Mouse (Mus musculus): ENCODE measurements around the gene Lztr1.

The Lztr1 gene

DNA sequence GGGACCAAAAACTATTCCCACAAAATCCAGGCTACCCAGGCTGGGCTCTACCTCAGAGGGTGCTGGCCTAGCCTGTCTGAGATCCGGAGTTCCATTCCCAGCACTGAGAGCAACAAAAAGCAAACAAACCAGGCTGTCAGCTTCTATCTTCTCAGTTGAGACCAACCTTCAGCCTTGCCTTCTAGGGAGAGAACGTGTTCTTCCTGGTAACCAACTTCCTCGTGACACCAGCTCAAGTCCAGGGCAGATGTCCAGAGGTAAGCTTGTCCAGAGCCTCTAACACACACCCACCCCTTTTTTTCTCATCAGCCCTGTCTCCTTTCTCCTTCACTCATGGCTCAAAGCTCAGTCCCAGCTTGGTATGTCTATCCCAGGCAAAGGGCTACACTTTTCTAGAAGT is 56.3 kb downstream of the Lztr1 start:
- no peak overlapping the region for H3K4me3 ChIP-seq (replicated peaks; ENCODE audit: low read length)
- no peaks in the 10 kb centered on the region for H3K9me3 ChIP-seq (ENCODE audit: low read length)
- TF ChIP-seq NANOG (IDR thresholded peaks at IDR 0.05; ENCODE audit: borderline replicate concordance, low read length) (no peak), POU5F1 (IDR thresholded peaks at IDR 0.05; ENCODE audit: borderline replicate concordance, low read length) (no peak), CTCF (conservative IDR thresholded peaks at IDR 0.05; ENCODE audit: low read length) (no peak)
- peaks cover 74% of the 10 kb centered on the region for H3K27me3 ChIP-seq (ENCODE audit: insufficient read depth, low read length)
- no peaks in the 10 kb centered on the region for H3K36me3 ChIP-seq (ENCODE audit: insufficient read depth, low read length)
- H3K4me1 ChIP-seq (replicated peaks; ENCODE audit: low read depth, low read length) = peaks cover 23% of the 10 kb centered on the region

DNA sequence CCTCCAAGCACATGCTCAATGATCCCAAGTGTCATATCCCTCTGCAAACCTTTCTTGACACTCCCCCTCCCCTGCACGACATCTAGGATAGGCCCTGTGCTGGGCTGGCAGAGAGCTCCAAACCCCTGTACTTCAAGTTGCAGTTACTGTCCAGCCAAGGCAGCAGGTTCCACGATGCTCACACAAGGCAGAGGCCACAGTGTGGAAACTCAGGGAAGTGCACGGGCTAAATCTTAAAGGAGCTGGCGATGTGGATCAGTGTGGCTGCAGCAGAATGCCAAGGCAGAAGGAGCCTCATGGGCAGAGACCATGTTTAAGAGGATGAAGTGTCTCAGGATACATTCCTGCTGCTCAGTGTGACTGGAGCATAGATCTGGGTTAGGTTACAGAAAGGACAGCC is 57.7 kb downstream of the Lztr1 start:
- Histone ChIP-seq H3K4me1 (replicated peaks; ENCODE audit: low read depth, low read length) (peaks cover 16% of the 10 kb centered on the region), H3K36me3 (ENCODE audit: insufficient read depth, low read length) (no peaks in the 10 kb centered on the region), H3K9me3 (ENCODE audit: low read length) (no peaks in the 10 kb centered on the region), H3K27me3 (ENCODE audit: insufficient read depth, low read length) (peaks cover 79% of the 10 kb centered on the region), H3K4me3 (replicated peaks; ENCODE audit: low read length) (no peak overlapping the region)
- TF ChIP-seq CTCF (conservative IDR thresholded peaks at IDR 0.05; ENCODE audit: low read length) = no peak; the same call in 1 of the 2 replicates
- no peak for TF ChIP-seq NANOG (IDR thresholded peaks at IDR 0.05; ENCODE audit: borderline replicate concordance, low read length)
- TF ChIP-seq POU5F1 (IDR thresholded peaks at IDR 0.05; ENCODE audit: borderline replicate concordance, low read length) = no peak
